Mouse (Mus musculus) left cerebral cortex, postnatal 25 days (tissue): Measurements from ENCODE around the gene Camk1. TPM values are rescaled to one million over a fixed set of nuclear protein-coding genes. Genes with fewer than 3 reads are reported as not detected.

Source experiments
- DNase-seq, 2 experiments: peaks; one replicate each; pipeline ENCODE4 v3.0.0; 2022; ENCODE audit warnings: low spot score in 2 of 2, mixed read lengths in 1 of 2
- intact Hi-C: fragments of 180-260 bp; cut with DNase I; formaldehyde crosslinking; loops from one replicate; pipeline ENCODE4 v1.15.1; 2025
- total RNA-seq, 2 experiments: library from RNA; stranded (reverse); gene quantifications; 2 replicates each; pipeline ENCODE4 v1.2.3; 2021

The Camk1 gene
- total RNA-seq: 100 to 1,000 TPM; 109 to 126 TPM

- intact Hi-C loops: loop anchor here (2.0 kb wide), 1 partner anchor 37 kb away; the partner anchor contains the start of gene Brpf1
- peak; percentile 75 to 86 for DNase-seq
These were observed at the start of gene Camk1 for GRCm38 (mm10) chr6:113343177-113344092. TSS of gene Camk1 (minus strand) at chr6:113343984.

- peak; percentile 42 to 44 for DNase-seq
- intact Hi-C loops: no loop called here
These were observed 48.7 kb upstream of the Camk1 start for GRCm38 (mm10) chr6:113392387-113393071.

- DNase-seq: no peak
- intact Hi-C loops: no loop called here
These were observed 48.2 kb upstream of the Camk1 start for GRCm38 (mm10) chr6:113392015-113392386.

DNA sequence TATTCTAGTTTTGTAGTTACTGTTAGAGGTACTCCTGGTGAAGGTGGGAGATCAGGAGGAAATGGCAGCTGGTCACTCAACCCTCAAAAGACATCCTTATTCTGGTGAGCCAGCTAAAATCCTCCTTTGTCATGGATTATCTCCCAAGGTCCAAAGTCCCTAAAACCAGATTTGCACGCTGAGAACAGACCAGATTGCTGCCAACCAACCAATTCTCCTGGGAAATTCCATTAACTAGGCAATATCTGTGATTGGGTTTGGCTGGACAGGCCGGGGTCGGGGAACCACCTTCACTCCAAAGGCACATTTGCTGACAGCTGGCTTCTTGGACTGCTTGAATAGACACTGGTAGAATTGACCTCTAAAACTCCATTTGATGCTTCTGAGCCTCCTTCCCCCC, 46.9 kb upstream of the Camk1 start:
- intact Hi-C loops: no loop called here

DNA sequence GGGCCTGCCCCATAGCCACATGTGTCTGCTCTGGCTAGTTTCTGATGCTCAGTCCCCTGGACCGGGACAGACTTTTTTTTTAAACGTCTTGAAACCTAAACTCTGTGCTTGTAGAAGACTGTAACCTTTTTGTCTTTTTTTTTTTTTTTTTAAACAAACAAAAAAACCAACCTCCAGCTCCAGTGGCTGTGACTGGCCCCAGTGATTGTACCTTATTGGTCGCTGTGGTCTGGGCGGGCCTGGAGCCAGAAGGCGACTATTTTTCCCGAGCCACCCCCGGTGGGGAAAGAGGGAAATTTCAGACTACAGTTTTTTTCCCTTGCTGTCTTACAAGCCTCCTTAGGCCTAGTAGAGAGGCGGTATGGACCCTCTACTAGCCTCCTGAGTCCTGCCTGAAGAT, 45.2 kb upstream of the Camk1 start, which contains the start of gene Ttll3:
Ttll3 (plus strand) TSS at position 301 of the 400 bp plus-strand sequence.
- intact Hi-C loops: no loop called here

More for the DNA sequence above, 46.9 kb upstream of the Camk1 start:
- DNase-seq: no peak

DNA sequence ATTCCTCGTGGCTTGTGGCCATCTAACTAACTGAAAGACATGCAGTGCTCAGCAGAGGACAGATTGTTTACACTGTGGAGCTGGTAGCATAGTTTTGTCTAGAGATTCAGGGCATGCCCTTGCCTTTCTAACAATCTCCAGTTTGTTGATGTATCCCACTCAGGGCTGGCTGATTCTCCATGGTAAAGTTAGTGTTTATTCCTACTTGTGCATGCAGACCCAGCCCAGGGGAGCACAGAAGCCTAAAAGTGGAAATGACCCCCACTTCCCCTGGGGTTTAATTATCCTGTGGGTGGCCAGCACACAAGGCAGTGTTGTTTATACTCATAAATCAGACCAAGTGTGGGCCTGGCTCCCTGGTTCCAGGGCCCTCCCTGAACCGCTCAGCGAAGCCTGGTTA, 42.2 kb upstream of the Camk1 start:
- DNase-seq: no peak
- intact Hi-C loops: no loop called here

More for the DNA sequence above, 45.2 kb upstream of the Camk1 start, which contains the start of gene Ttll3:
- DNase-seq: no peak

DNA sequence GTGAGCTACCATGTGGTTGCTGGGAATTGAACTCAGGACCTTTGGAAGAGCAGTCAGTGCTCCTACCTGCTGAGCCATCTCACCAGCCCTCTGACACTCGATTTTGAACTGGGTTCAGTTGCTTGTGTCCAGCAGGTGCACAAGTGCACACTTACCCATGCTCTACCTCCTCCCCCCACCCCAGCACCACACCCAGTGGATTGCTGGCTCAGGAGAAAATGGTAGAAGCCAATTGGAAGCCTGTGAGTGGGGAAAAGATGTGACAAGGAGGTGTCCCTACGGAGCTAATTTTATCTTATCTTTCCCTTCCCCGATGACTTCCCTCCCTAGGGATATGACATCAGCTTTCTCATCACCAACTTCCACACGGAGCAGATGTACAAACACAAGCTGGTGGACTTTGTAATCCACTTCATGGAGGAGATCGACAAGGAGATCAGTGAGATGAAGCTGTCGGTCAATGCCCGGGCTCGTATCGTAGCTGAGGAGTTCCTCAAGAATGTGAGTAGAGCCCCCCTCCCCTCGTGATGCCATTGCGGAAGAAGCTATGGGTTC, 41.5 kb upstream of the Camk1 start:
- DNase-seq: no peak
- intact Hi-C loops: no loop called here

- intact Hi-C loops: no loop called here
- no peak for DNase-seq
These were observed 40.7 kb upstream of the Camk1 start for GRCm38 (mm10) chr6:113384351-113384927.

- DNase-seq: no peak
- intact Hi-C loops: no loop called here
These were observed 36.7 kb upstream of the Camk1 start for GRCm38 (mm10) chr6:113380480-113380879.

DNA sequence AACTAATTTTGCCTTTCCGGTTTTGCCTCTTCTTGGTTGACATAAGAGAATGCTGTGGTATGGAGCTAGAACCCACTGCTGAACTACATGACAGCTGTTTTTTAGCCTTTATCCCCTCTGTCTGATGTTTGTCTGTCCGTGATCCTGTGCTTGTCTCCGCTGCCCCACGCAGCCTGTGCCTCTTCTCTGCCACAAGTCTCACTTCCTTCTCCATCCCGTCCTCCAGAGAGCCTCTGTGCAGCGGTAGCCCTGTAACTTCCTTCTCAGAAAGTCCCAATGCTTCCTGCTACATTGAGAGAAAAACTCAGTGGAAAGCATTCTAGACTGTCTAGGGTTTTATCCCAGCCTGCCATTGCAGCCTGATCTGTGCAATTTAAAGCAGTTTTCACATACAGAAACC, 35.5 kb upstream of the Camk1 start:
- intact Hi-C loops: no loop called here

GRCm38 (mm10) chr6:113377496-113378385, 34.0 kb upstream of the Camk1 start, which contains the start of the genes Tada3 and Arpc4:
TSS of gene Tada3 (minus strand) at chr6:113377883.
TSS of gene Arpc4 (plus strand) at chr6:113378115.
- intact Hi-C loops: no loop called here
- DNase-seq: peak; percentile 91 to 93

More for the DNA sequence above, 35.5 kb upstream of the Camk1 start:
- no peak for DNase-seq

DNA sequence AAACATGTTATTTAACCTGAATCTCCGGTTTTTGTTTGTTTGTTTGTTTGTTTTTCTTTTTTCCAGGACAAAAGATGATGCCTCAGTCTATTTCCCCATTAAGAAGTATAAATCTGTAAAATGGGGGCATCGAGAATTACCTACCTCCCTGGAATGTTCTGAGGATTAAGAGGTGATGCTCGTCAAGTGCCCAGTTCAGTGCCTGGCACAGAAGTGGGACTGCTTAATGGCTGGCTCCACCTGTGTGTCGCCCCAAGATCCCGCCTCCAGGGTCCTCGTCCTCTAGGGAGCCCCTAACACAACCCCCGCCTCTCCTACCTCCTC, 33.4 kb upstream of the Camk1 start:
- no peak for DNase-seq
- intact Hi-C loops: no loop called here

GRCm38 (mm10) chr6:113373491-113373890, 29.7 kb upstream of the Camk1 start:
- intact Hi-C loops: no loop called here
- no peak for DNase-seq

GRCm38 (mm10) chr6:113370194-113370929, 26.6 kb upstream of the Camk1 start:
- DNase-seq: no peak
- intact Hi-C loops: no loop called here

GRCm38 (mm10) chr6:113368577-113368976, 24.8 kb upstream of the Camk1 start:
- intact Hi-C loops: no loop called here
- DNase-seq: no peak

DNA sequence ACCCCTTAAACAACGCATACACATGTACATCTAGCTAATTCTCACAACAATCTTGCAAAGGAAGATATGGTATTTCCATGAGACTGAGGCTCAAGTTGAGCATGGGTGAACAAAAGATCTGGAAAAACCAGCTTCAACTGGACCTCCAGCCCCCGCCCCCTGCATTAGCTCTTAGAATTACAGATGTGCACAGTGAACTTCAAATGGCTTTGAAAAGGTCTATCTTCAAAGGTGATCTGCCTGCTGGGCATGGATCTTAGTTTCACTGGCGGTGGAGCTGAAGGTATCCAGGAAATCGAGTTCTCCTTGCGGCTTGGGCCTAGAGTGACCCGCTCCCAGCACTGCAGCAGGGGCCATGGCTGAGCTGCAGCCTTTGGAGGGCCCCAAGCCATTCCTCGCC, 24.3 kb upstream of the Camk1 start:
- intact Hi-C loops: no loop called here
- DNase-seq: no peak

GRCm38 (mm10) chr6:113367574-113367973, 23.8 kb upstream of the Camk1 start:
- intact Hi-C loops: no loop called here
- no peak for DNase-seq

DNA sequence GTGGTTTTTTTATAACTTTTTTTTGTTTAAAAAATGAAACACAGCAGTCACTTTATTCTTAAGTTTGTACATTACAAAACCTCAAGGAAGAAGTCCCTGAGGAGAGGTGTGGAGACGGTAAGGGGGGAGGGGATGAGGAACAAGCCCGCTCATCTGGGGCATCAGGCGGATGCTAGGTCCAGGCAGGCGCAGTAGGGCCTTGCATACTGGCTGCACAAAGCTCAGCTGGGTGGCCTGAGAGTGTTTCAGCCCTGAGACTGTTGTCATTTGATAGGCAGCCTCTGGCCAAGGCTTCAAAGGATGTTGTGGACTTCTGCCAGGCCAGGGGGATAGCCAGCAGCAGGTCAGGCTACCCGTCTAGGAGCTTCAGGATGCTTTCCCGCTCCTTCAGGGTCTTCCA, 22.9 kb upstream of the Camk1 start:
- intact Hi-C loops: no loop called here
- DNase-seq: no peak
